Mouse (Mus musculus) CH12.LX (cell line): Measurements from ENCODE around the gene Aebp2.

ENCODE experiments used
- CHD2 ChIP-seq: IDR thresholded peaks from 2 replicates; pipeline ENCODE4 v1.6.1; 2011; ENCODE audit warnings: low read length, improper control_type of control experiment
- CTCF ChIP-seq, 2 experiments: IDR thresholded peaks in 1 of 2; conservative IDR thresholded peaks in 1 of 2; 2 replicates each; pipeline ENCODE4 v1.5.1; 2011 to 2012; ENCODE audit warnings: low read depth in 2 of 2, low read length in 2 of 2, improper control_type of control experiment in 1 of 2, inconsistent platforms in 1 of 2, mild to moderate bottlenecking in 1 of 2, moderate library complexity in 1 of 2
- EP300 ChIP-seq: IDR thresholded peaks from 2 replicates; pipeline ENCODE4 v1.6.1; 2011; ENCODE audit warnings: low read length, improper control_type of control experiment
- NRF1 ChIP-seq: IDR thresholded peaks from 2 replicates; pipeline ENCODE4 v1.6.1; 2014; ENCODE audit warnings: low read depth, mild to moderate bottlenecking, inconsistent platforms, low read length, improper control_type of control experiment, moderate library complexity
- RAD21 ChIP-seq: IDR thresholded peaks from 2 replicates; pipeline ENCODE4 v1.6.1; 2011; ENCODE audit warnings: low read depth, mild to moderate bottlenecking, low read length, improper control_type of control experiment, moderate library complexity
- TCF12 ChIP-seq: IDR thresholded peaks from 2 replicates; pipeline ENCODE4 v1.6.1; 2014; ENCODE audit warnings: low read depth, mild to moderate bottlenecking, inconsistent platforms, low read length, improper control_type of control experiment

- TF ChIP-seq CHD2 (no peak), CTCF (conservative IDR thresholded peaks at IDR 0.05 in 1 of 2, IDR thresholded peaks at IDR 0.05 in 1 of 2; ENCODE audit: low read depth in 2 of 2, low read length in 2 of 2) (no peak), TCF12 (no peak), NRF1 (no peak), EP300 (no peak), RAD21 (no peak)
These were observed 15.9 kb upstream of the Aebp2 start for GRCm38 (mm10) chr6:140606534-140606933.
